Mouse (Mus musculus) brain, embryonic 18.5 days (tissue): ENCODE measurements around the gene Map10.
A peak's percentile ranks its signal among the peaks of the same experiment; 100 is the strongest.

Source experiments
- DNase-seq: peaks from one replicate; pipeline ENCODE4 v3.0.0-alpha.2; 2012; ENCODE audit warnings: low read depth, low spot score

The Map10 gene

GRCm38 (mm10) chr8:125669700-125670195 is at the start of gene Map10:
Gene Map10 (plus strand): TSS chr8:125669818.
- DNase-seq = peak; percentile 82

GRCm38 (mm10) chr8:125620301-125620700 is 49.3 kb upstream of the Map10 start:
- no peak for DNase-seq

- DNase-seq = no peak
Observed at GRCm38 (mm10) chr8:125624287-125624686, 45.3 kb upstream of the Map10 start.

- DNase-seq = no peak
Observed at GRCm38 (mm10) chr8:125626381-125626780, 43.2 kb upstream of the Map10 start.

- DNase-seq = no peak
Observed at GRCm38 (mm10) chr8:125628834-125629233, 40.8 kb upstream of the Map10 start.

- no peak for DNase-seq
Observed at GRCm38 (mm10) chr8:125638411-125639058, 31.1 kb upstream of the Map10 start.

- no peak for DNase-seq
Observed at GRCm38 (mm10) chr8:125639631-125640030, 30.0 kb upstream of the Map10 start.

GRCm38 (mm10) chr8:125640766-125641165 is 28.9 kb upstream of the Map10 start:
- DNase-seq = no peak

GRCm38 (mm10) chr8:125641808-125642207 is 27.8 kb upstream of the Map10 start:
- no peak for DNase-seq

GRCm38 (mm10) chr8:125645757-125646478 is 23.7 kb upstream of the Map10 start:
- no peak for DNase-seq

- DNase-seq = no peak
Observed at GRCm38 (mm10) chr8:125649447-125649846, 20.2 kb upstream of the Map10 start.

GRCm38 (mm10) chr8:125654821-125655220 is 14.8 kb upstream of the Map10 start:
- no peak for DNase-seq

GRCm38 (mm10) chr8:125658508-125658907 is 11.1 kb upstream of the Map10 start:
- DNase-seq = peak; percentile 28

- DNase-seq = no peak
Observed at GRCm38 (mm10) chr8:125658926-125659325, 10.7 kb upstream of the Map10 start.

- no peak for DNase-seq
Observed at GRCm38 (mm10) chr8:125660397-125660796, 9.2 kb upstream of the Map10 start.

- DNase-seq = no peak
Observed at GRCm38 (mm10) chr8:125661958-125662668, 7.5 kb upstream of the Map10 start.

- no peak for DNase-seq
Observed at GRCm38 (mm10) chr8:125662669-125663048, 7.0 kb upstream of the Map10 start.

GRCm38 (mm10) chr8:125665183-125665875 is 4.3 kb upstream of the Map10 start:
- no peak for DNase-seq

- DNase-seq = no peak
Observed at GRCm38 (mm10) chr8:125665876-125666186, 3.8 kb upstream of the Map10 start.

- no peak for DNase-seq
Observed at GRCm38 (mm10) chr8:125666201-125666600, 3.4 kb upstream of the Map10 start.

- DNase-seq = no peak
Observed at GRCm38 (mm10) chr8:125667248-125667647, 2.4 kb upstream of the Map10 start.

- no peak for DNase-seq
Observed at GRCm38 (mm10) chr8:125669159-125669699, 389 bp upstream of the Map10 start.
